Mouse (Mus musculus): ENCODE results near the gene Pafah1b2. TPM values are rescaled to one million over a fixed set of nuclear protein-coding genes. Genes with fewer than 3 reads are reported as not detected.

Pafah1b2 gene
- polyA plus RNA-seq, 1 experiment from 2014 or later = 148 TPM

DNA sequence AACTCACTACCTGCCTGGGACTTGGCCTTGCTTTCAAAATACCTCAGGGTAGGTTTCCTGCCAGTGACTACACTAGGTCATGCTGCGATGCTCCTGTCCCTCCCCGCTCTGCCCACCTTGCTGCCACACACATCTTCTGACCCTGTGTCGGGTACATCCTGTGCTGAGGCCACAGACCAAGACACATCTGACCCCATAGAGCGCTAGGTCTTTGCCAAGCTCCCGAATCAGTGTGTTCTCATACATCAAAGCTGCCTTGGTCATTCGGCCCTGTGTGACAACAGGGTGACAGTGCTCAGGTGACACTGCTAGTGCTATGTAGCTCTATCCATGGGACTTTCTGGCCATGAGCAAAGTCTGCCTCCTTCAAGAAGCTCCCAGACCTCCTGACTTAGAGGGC is 72.7 kb downstream of the Pafah1b2 start:
- 90% methylated on average over 6 of the region's 6 CpGs for WGBS
- Histone ChIP-seq H3K27ac (replicated peaks in 1 of 2; ENCODE audit: control insufficient read depth in 1 of 2, insufficient read depth in 1 of 2, low read depth in 2 of 2, low read length in 2 of 2) (no peak overlapping the region), H3K9me3 (ENCODE audit: control insufficient read depth, low read length) (no peaks in the 10 kb centered on the region), H3K4me2 (ENCODE audit: low read length) (no peak overlapping the region), H3K9ac (ENCODE audit: low read length) (no peak overlapping the region), H3K27me3 (ENCODE audit: control insufficient read depth, insufficient read depth, low read length) (no peaks in the 10 kb centered on the region), H3K4me1 (ENCODE audit: control insufficient read depth in 2 of 2, insufficient read depth in 2 of 2, low read length in 2 of 2) (peaks cover 9 to 12% of the 10 kb centered on the region in 2 experiments), H3K4me3 (ENCODE audit: control insufficient read depth in 1 of 2, insufficient read depth in 1 of 2, low read depth in 1 of 2, low read length in 2 of 2) (no peak overlapping the region), H3K36me3 (ENCODE audit: control insufficient read depth, insufficient read depth, low read length) (peaks cover 66% of the 10 kb centered on the region)
- no peak for ATAC-seq (ENCODE audit: insufficient number of reproducible peaks, insufficient read depth, low FRiP score, low read depth)

DNA sequence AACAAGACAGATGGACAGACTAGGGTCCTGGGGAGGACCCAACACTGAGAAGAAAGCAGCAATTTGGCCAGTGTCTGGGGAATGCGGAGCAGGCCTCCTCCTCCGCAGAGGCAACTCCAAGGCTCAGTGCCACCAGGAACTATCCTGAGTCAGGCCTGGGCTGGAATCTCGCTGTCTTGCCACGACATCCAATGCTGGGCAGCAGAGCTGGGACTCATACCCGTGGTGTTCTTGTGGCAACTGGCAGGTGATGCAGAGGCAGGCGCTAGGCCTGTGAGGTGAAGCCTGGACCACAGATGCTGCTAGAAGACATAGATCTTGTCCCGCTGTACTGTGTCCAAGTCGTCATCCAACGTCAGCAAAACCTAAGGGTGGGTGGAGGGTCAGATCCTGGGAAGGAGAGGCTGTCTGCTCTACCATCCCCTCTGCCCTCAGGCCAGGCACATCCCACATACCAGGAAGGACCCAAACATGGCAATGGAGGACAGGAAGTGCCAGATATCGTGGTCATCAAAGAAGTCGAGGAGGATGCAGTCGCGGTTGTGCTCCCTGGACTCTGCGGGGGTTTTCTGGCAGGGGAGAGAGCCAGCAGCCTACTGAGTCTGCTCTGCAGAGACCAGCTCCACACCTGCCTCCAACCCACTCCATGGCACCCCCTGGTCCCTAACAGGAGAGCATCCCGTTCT is 73.4 kb downstream of the Pafah1b2 start:
- H3K36me3 ChIP-seq (ENCODE audit: control insufficient read depth, insufficient read depth, low read length) = peaks cover 59% of the 10 kb centered on the region
- H3K9ac ChIP-seq (ENCODE audit: low read length) = no peak overlapping the region
- no peaks in the 10 kb centered on the region for H3K9me3 ChIP-seq (ENCODE audit: control insufficient read depth, low read length)
- 81% methylated on average over 15 of the region's 15 CpGs for WGBS
- H3K4me3 ChIP-seq (ENCODE audit: control insufficient read depth in 1 of 2, insufficient read depth in 1 of 2, low read depth in 1 of 2, low read length in 2 of 2) = no peak overlapping the region
- H3K4me1 ChIP-seq (ENCODE audit: control insufficient read depth in 2 of 2, insufficient read depth in 2 of 2, low read length in 2 of 2) = peaks cover 12 to 14% of the 10 kb centered on the region in 2 experiments
- no peaks in the 10 kb centered on the region for H3K27me3 ChIP-seq (ENCODE audit: control insufficient read depth, insufficient read depth, low read length)
- no peak for ATAC-seq (ENCODE audit: insufficient number of reproducible peaks, insufficient read depth, low FRiP score, low read depth)
- no peak overlapping the region for H3K27ac ChIP-seq (replicated peaks in 1 of 2; ENCODE audit: control insufficient read depth in 1 of 2, insufficient read depth in 1 of 2, low read depth in 2 of 2, low read length in 2 of 2)
- no peak overlapping the region for H3K4me2 ChIP-seq (ENCODE audit: low read length)

DNA sequence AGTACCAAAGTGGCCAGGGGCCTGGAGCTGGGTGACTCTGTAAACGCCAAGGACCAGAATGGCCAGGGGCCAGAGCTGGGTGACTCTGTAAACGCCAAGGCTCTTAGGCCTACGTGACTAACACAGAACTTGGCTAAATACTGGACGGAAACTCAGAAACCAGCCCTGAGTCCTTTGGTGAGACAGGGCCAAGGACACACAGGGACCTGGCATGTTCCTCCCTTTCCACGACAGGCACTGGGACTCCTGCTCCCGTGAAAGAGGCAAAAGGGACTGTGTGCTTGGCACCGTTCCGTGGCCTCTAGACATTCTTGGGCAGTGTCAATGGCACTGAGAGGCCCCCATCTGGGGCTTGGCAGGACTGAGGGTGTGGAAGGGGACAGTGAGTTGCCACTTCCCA is 74.4 kb downstream of the Pafah1b2 start:
- Histone ChIP-seq H3K27me3 (ENCODE audit: control insufficient read depth, insufficient read depth, low read length) (no peaks in the 10 kb centered on the region), H3K9ac (ENCODE audit: low read length) (no peak overlapping the region), H3K4me3 (ENCODE audit: control insufficient read depth in 1 of 2, insufficient read depth in 1 of 2, low read depth in 1 of 2, low read length in 2 of 2) (no peak overlapping the region), H3K4me2 (ENCODE audit: low read length) (no peak overlapping the region), H3K27ac (replicated peaks in 1 of 2; ENCODE audit: control insufficient read depth in 1 of 2, insufficient read depth in 1 of 2, low read depth in 2 of 2, low read length in 2 of 2) (no peak overlapping the region), H3K9me3 (ENCODE audit: control insufficient read depth, low read length) (no peaks in the 10 kb centered on the region), H3K36me3 (ENCODE audit: control insufficient read depth, insufficient read depth, low read length) (peaks cover 49% of the 10 kb centered on the region), H3K4me1 (ENCODE audit: control insufficient read depth in 2 of 2, insufficient read depth in 2 of 2, low read length in 2 of 2) (peaks cover 14 to 17% of the 10 kb centered on the region in 2 experiments)
- no peak for ATAC-seq (ENCODE audit: insufficient number of reproducible peaks, insufficient read depth, low FRiP score, low read depth)
- 86% methylated on average over 8 of the region's 8 CpGs for WGBS

DNA sequence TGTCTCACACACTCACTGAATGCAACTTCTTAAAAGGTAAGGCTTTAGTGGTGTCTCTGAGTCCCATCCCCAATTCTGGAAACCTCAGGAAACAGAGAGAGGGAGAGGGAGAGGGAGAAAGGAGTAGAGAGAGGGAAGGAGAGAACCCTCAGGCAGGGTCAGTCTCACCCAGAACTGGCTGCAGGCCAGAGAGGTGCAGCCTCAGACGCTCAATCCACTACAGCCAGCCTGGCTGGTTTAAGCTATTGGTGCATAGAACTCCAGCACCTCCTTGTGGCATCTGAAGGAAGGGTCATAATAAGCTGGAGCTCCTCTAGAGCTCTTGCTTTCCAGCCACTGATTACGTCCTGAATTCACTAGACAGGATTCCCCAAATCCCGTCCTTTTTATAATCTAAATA is 75.6 kb downstream of the Pafah1b2 start:
- Histone ChIP-seq H3K9ac (ENCODE audit: low read length) (no peak overlapping the region), H3K36me3 (ENCODE audit: control insufficient read depth, insufficient read depth, low read length) (peaks cover 37% of the 10 kb centered on the region), H3K27me3 (ENCODE audit: control insufficient read depth, insufficient read depth, low read length) (no peaks in the 10 kb centered on the region), H3K4me1 (ENCODE audit: control insufficient read depth in 2 of 2, insufficient read depth in 2 of 2, low read length in 2 of 2) (peaks cover 21 to 26% of the 10 kb centered on the region in 2 experiments), H3K27ac (replicated peaks in 1 of 2; ENCODE audit: control insufficient read depth in 1 of 2, insufficient read depth in 1 of 2, low read depth in 2 of 2, low read length in 2 of 2) (peak overlapping the region; percentile 6 to 15; a peak in 2 of 4 replicates), H3K4me3 (ENCODE audit: control insufficient read depth in 1 of 2, insufficient read depth in 1 of 2, low read depth in 1 of 2, low read length in 2 of 2) (no peak overlapping the region), H3K9me3 (ENCODE audit: control insufficient read depth, low read length) (no peaks in the 10 kb centered on the region), H3K4me2 (ENCODE audit: low read length) (no peak overlapping the region)
- WGBS = 9% methylated on average over 3 of the region's 3 CpGs
- ATAC-seq (ENCODE audit: insufficient number of reproducible peaks, insufficient read depth, low FRiP score, low read depth) = peak; percentile 64; the same call in 1 of the 2 replicates

DNA sequence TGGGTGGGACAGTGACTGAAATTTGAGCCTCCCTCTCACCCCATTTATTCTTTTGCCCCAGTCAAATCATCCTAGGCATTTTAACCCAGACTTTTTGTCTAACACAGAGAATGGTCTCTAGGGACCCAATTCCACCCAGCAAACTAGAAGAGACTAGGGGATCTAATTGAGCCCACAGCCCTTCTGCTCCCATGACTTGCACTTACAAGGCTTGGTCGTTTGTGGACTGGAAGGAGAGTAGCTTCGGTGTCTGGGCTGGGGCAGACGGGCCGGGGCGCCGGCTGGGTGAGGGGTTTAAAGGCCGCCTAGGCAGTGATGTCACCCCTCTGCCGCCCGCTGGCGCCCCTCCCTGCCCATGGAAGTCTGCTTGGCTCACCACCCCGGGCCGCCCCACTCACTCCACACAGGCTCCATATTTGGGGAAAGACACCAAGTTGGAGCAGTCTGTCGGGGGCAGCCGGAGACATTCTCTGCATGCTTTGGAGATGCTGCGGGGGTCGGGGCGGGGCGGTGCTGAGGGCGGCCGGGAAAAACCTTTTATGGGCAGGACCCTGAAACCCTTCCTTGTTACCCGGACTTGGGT is 76.8 kb downstream of the Pafah1b2 start, which contains the start of gene Tagln:
Gene Tagln, minus strand, starts transcription at position 431 of the 583 bp plus-strand sequence.
- Histone ChIP-seq H3K4me3 (ENCODE audit: control insufficient read depth in 1 of 2, insufficient read depth in 1 of 2, low read depth in 1 of 2, low read length in 2 of 2) (peak within 1 kb of the TSS; percentile 35 to 36), H3K27me3 (ENCODE audit: control insufficient read depth, insufficient read depth, low read length) (no peaks in the 10 kb centered on the region), H3K4me2 (ENCODE audit: low read length) (peak within 1 kb of the TSS; percentile 64), H3K9ac (ENCODE audit: low read length) (peak within 1 kb of the TSS; percentile 58), H3K27ac (replicated peaks in 1 of 2; ENCODE audit: control insufficient read depth in 1 of 2, insufficient read depth in 1 of 2, low read depth in 2 of 2, low read length in 2 of 2) (peak within 1 kb of the TSS; percentile 51 to 63), H3K9me3 (ENCODE audit: control insufficient read depth, low read length) (no peaks in the 10 kb centered on the region), H3K4me1 (ENCODE audit: control insufficient read depth in 2 of 2, insufficient read depth in 2 of 2, low read length in 2 of 2) (peaks cover 21 to 26% of the 10 kb centered on the region in 2 experiments), H3K36me3 (ENCODE audit: control insufficient read depth, insufficient read depth, low read length) (peaks cover 35% of the 10 kb centered on the region)
- WGBS = 2% methylated on average over 21 of the region's 21 CpGs
- peak; percentile 49 for ATAC-seq (ENCODE audit: insufficient number of reproducible peaks, insufficient read depth, low FRiP score, low read depth)

DNA sequence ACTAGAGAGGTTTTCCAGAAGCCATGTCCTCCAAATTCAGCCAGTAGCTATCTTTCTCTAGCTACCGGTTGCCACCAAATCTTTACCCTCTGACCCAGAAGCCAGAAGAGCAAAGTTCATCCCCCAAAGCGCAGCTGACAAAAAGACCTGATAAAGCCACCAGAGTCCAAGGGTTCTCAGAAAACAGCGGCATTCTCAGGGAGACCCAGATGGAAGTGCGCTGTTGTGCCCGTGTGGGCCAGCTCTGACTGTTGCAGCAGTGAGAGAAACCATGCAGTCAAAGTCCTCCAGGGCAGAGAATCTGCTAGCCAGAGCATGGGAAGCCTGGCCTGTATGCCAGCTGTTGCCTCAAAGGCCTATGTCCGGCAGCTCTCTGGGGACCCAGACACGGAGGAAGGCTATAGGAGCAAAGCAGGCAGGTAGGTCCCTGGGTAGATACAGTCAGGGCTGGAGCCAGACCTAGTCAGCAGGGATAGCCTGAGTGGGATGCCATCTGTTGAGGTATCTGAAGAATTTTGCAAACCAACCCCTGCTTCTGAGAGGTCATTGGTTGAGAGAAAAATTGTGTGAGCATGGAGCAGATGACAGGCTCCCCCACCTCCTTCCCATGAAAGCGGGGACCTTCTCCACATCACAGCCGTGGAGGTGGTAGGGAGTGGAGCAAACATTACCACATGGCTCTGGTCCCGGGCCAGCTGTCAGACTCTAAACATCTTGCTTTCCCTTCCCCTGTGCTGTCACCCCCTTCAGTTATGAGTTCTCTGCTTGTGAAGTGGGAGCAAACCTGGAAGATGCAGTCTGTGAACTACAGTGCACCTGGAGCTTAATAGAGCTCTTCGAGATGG is 79.7 kb downstream of the Pafah1b2 start:
- Histone ChIP-seq H3K9me3 (ENCODE audit: control insufficient read depth, low read length) (no peaks in the 10 kb centered on the region), H3K36me3 (ENCODE audit: control insufficient read depth, insufficient read depth, low read length) (peaks cover 39% of the 10 kb centered on the region), H3K4me3 (ENCODE audit: control insufficient read depth in 1 of 2, insufficient read depth in 1 of 2, low read depth in 1 of 2, low read length in 2 of 2) (no peak overlapping the region), H3K27ac (replicated peaks in 1 of 2; ENCODE audit: control insufficient read depth in 1 of 2, insufficient read depth in 1 of 2, low read depth in 2 of 2, low read length in 2 of 2) (peak overlapping the region in 1 of 2 experiments; percentile 27; a peak in 2 of 4 replicates), H3K9ac (ENCODE audit: low read length) (peak overlapping the region; percentile 50; the same call in 1 of the 2 replicates), H3K4me1 (ENCODE audit: control insufficient read depth in 2 of 2, insufficient read depth in 2 of 2, low read length in 2 of 2) (peaks cover 21 to 26% of the 10 kb centered on the region in 2 experiments), H3K4me2 (ENCODE audit: low read length) (peak overlapping the region; percentile 64; the same call in 1 of the 2 replicates), H3K27me3 (ENCODE audit: control insufficient read depth, insufficient read depth, low read length) (no peaks in the 10 kb centered on the region)
- no peak for ATAC-seq (ENCODE audit: insufficient number of reproducible peaks, insufficient read depth, low FRiP score, low read depth)
- 49% methylated on average over 11 of the region's 11 CpGs for WGBS

DNA sequence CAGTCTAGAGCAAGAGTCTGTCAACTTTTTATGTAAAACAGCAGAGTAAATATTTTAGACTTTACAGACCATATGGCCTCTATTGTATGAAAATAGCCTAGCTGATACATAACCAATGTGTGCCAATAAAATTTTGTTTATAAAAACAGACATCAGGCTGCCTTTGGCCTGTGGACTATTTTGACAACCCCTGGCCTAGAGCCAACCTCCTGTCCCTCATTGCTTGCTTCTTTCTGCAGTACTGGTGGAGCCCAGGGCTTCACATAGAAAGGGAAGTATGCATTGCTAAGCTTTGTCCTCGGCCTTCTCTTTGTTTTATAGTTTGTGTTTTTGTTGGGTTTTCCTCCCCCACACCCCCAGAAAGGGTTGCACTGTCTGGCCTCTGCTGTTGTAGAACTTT is 80.5 kb downstream of the Pafah1b2 start:
- no peak overlapping the region for H3K27ac ChIP-seq (replicated peaks in 1 of 2; ENCODE audit: control insufficient read depth in 1 of 2, insufficient read depth in 1 of 2, low read depth in 2 of 2, low read length in 2 of 2)
- H3K9me3 ChIP-seq (ENCODE audit: control insufficient read depth, low read length) = no peaks in the 10 kb centered on the region
- peaks cover 47% of the 10 kb centered on the region for H3K36me3 ChIP-seq (ENCODE audit: control insufficient read depth, insufficient read depth, low read length)
- WGBS = 36% methylated on average over 1 of the region's 1 CpGs
- no peak overlapping the region for H3K9ac ChIP-seq (ENCODE audit: low read length)
- H3K4me2 ChIP-seq (ENCODE audit: low read length) = no peak overlapping the region
- no peak for ATAC-seq (ENCODE audit: insufficient number of reproducible peaks, insufficient read depth, low FRiP score, low read depth)
- H3K4me3 ChIP-seq (ENCODE audit: control insufficient read depth in 1 of 2, insufficient read depth in 1 of 2, low read depth in 1 of 2, low read length in 2 of 2) = no peak overlapping the region
- peaks cover 21 to 26% of the 10 kb centered on the region in 2 experiments for H3K4me1 ChIP-seq (ENCODE audit: control insufficient read depth in 2 of 2, insufficient read depth in 2 of 2, low read length in 2 of 2)
- no peaks in the 10 kb centered on the region for H3K27me3 ChIP-seq (ENCODE audit: control insufficient read depth, insufficient read depth, low read length)
